Mouse (Mus musculus): ENCODE data around the gene Fem1a. TPM values are rescaled to one million over a fixed set of nuclear protein-coding genes. Genes with fewer than 3 reads are reported as not detected.

Fem1a gene
- total and polyA plus RNA-seq, 3 experiments, result 16.6 to 26.0 (median 17.5) TPM

- dilution Hi-C loops (cut with MboI; ENCODE audit: extremely low pct_ligation_motif_present, extremely low pct_unique_long_range_greater_than_20kb, low sequenced_read_pairs) (no loop called here), in situ Hi-C loops (cut with MboI; ENCODE audit: low pct_ligation_motif_present, low pct_unique_long_range_greater_than_20kb, low sequenced_read_pairs) (no loop called here)
- no peak for TF ChIP-seq MXI1 (IDR thresholded peaks at IDR 0.05; ENCODE audit: low read depth, low read length)
- no peak for TF ChIP-seq SIN3A (IDR thresholded peaks at IDR 0.05; ENCODE audit: low read length)
- TF ChIP-seq TCF12 (IDR thresholded peaks at IDR 0.05; ENCODE audit: low read depth, low read length), result no peak
- Histone ChIP-seq H3K36me3 (replicated peaks in 1 of 2; ENCODE audit: control insufficient read depth in 1 of 2, insufficient read depth in 1 of 2, low read length in 1 of 2) (peaks cover 0 to 5% of the 10 kb centered on the region in 2 experiments), H3K79me2 (replicated peaks; ENCODE audit: control insufficient read depth, extremely low read depth, insufficient read depth, poor library complexity, severe bottlenecking) (no peaks in the 10 kb centered on the region), H3K9me3 (replicated peaks; ENCODE audit: low read length) (no peaks in the 10 kb centered on the region), H3K27ac (ENCODE audit: insufficient read depth, low read depth) (no peak overlapping the region), H3K4me2 (ENCODE audit: insufficient read depth, low read depth, poor library complexity, severe bottlenecking) (peak overlapping the region; percentile 81; the same call in 1 of the 2 replicates), H3K27me3 (replicated peaks) (no peaks in the 10 kb centered on the region), H3K9ac (ENCODE audit: insufficient read depth, low read depth) (peak overlapping the region; percentile 77; the same call in 1 of the 2 replicates), H3K4me1 (ENCODE audit: control insufficient read depth in 1 of 2, insufficient read depth in 2 of 2) (peaks cover 24 to 59% of the 10 kb centered on the region in 2 experiments), H3K4me3 (replicated peaks in 1 of 3; ENCODE audit: low read depth in 2 of 3, low read length in 2 of 3, poor library complexity in 1 of 3) (no peak overlapping the region)
- no peak for DNase-seq (ENCODE audit: extremely low read depth)
Measured at GRCm38 (mm10) chr17:56291826-56292475, 35.3 kb downstream of the Fem1a start.

GRCm38 (mm10) chr17:56292531-56293222 is 36.1 kb downstream of the Fem1a start, which contains the start of gene Plin3:
Plin3 (minus strand) TSS chr17:56292873.
- in situ Hi-C loops (cut with MboI; ENCODE audit: low pct_ligation_motif_present, low pct_unique_long_range_greater_than_20kb, low sequenced_read_pairs), result no loop called here
- Histone ChIP-seq H3K27me3 (replicated peaks) (no peaks in the 10 kb centered on the region), H3K9me3 (replicated peaks; ENCODE audit: low read length) (no peaks in the 10 kb centered on the region), H3K36me3 (replicated peaks in 1 of 2; ENCODE audit: control insufficient read depth in 1 of 2, insufficient read depth in 1 of 2, low read length in 1 of 2) (peaks cover 0 to 2% of the 10 kb centered on the region in 2 experiments), H3K4me3 (replicated peaks in 1 of 3; ENCODE audit: low read depth in 2 of 3, low read length in 2 of 3, poor library complexity in 1 of 3) (no peak within 1 kb of the TSS), H3K4me1 (ENCODE audit: control insufficient read depth in 1 of 2, insufficient read depth in 2 of 2) (peaks cover 22 to 54% of the 10 kb centered on the region in 2 experiments), H3K27ac (ENCODE audit: insufficient read depth, low read depth) (no peak within 1 kb of the TSS), H3K4me2 (ENCODE audit: insufficient read depth, low read depth, poor library complexity, severe bottlenecking) (no peak within 1 kb of the TSS), H3K79me2 (replicated peaks; ENCODE audit: control insufficient read depth, extremely low read depth, insufficient read depth, poor library complexity, severe bottlenecking) (no peaks in the 10 kb centered on the region), H3K9ac (ENCODE audit: insufficient read depth, low read depth) (peak within 1 kb of the TSS; percentile 77; the same call in 1 of the 2 replicates)
- dilution Hi-C loops (cut with MboI; ENCODE audit: extremely low pct_ligation_motif_present, extremely low pct_unique_long_range_greater_than_20kb, low sequenced_read_pairs), result no loop called here
- no peak for DNase-seq (ENCODE audit: extremely low read depth)
- TF ChIP-seq EP300 (IDR thresholded peaks at IDR 0.05; ENCODE audit: low read length) (no peak), MEF2A (IDR thresholded peaks at IDR 0.05; ENCODE audit: borderline replicate concordance, low read depth, low read length) (no peak), CTCF (conservative IDR thresholded peaks at IDR 0.05 in 1 of 2, IDR thresholded peaks at IDR 0.05 in 1 of 2; ENCODE audit: low read depth in 2 of 2, low read length in 2 of 2) (no peak), ZNF384 (IDR thresholded peaks at IDR 0.05; ENCODE audit: low read depth, low read length) (no peak), ELF1 (IDR thresholded peaks at IDR 0.05; ENCODE audit: low read depth, low read length) (no peak), ZMIZ1 (IDR thresholded peaks at IDR 0.05; ENCODE audit: low read depth, low read length) (no peak), POLR2A (IDR thresholded peaks at IDR 0.05; ENCODE audit: low read depth, low read length) (no peak), MAZ (IDR thresholded peaks at IDR 0.05; ENCODE audit: low read depth, low read length) (no peak)

DNA sequence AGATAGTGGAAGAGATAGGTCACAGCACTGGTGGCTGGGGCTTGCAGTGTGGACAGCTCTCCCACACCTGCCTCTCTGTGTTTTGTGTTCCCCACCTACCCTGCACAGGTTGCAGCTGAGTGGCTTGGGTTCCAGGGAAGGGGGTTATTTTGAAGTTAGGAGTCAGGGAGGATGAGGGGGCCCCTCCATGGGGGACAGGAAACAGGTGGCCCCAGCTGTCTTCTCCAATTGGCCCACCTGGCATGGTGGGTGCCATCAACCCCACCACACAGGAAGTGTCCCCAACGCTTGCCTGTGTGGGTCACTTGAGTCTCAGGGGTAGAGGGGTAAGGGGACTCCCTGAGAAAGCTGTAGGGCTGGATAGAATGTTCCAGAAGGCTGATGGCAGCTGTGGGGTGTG is 36.7 kb downstream of the Fem1a start:
- Histone ChIP-seq H3K4me1 (ENCODE audit: control insufficient read depth in 1 of 2, insufficient read depth in 2 of 2) (peaks cover 16 to 48% of the 10 kb centered on the region in 2 experiments), H3K79me2 (replicated peaks; ENCODE audit: control insufficient read depth, extremely low read depth, insufficient read depth, poor library complexity, severe bottlenecking) (no peaks in the 10 kb centered on the region), H3K9ac (ENCODE audit: insufficient read depth, low read depth) (no peak overlapping the region), H3K36me3 (replicated peaks in 1 of 2; ENCODE audit: control insufficient read depth in 1 of 2, insufficient read depth in 1 of 2, low read length in 1 of 2) (no peaks in the 10 kb centered on the region), H3K9me3 (replicated peaks; ENCODE audit: low read length) (no peaks in the 10 kb centered on the region), H3K27me3 (replicated peaks) (no peaks in the 10 kb centered on the region), H3K4me3 (replicated peaks in 1 of 3; ENCODE audit: low read depth in 2 of 3, low read length in 2 of 3, poor library complexity in 1 of 3) (no peak overlapping the region), H3K27ac (ENCODE audit: insufficient read depth, low read depth) (no peak overlapping the region), H3K4me2 (ENCODE audit: insufficient read depth, low read depth, poor library complexity, severe bottlenecking) (no peak overlapping the region)
- in situ Hi-C loops (cut with MboI; ENCODE audit: low pct_ligation_motif_present, low pct_unique_long_range_greater_than_20kb, low sequenced_read_pairs) (no loop called here), dilution Hi-C loops (cut with MboI; ENCODE audit: extremely low pct_ligation_motif_present, extremely low pct_unique_long_range_greater_than_20kb, low sequenced_read_pairs) (no loop called here)
- DNase-seq (ENCODE audit: extremely low read depth), result no peak
- TF ChIP-seq MAX (IDR thresholded peaks at IDR 0.05; ENCODE audit: low read length) (no peak), RCOR1 (conservative IDR thresholded peaks at IDR 0.05; ENCODE audit: low read depth, low read length) (no peak), JUND (conservative IDR thresholded peaks at IDR 0.05; ENCODE audit: low read depth, low read length) (no peak), IRF4 (IDR thresholded peaks at IDR 0.05; ENCODE audit: low read depth, low read length) (no peak), SMC3 (IDR thresholded peaks at IDR 0.05; ENCODE audit: low read depth, low read length) (no peak), CTCF (conservative IDR thresholded peaks at IDR 0.05 in 1 of 2, IDR thresholded peaks at IDR 0.05 in 1 of 2; ENCODE audit: low read depth in 2 of 2, low read length in 2 of 2) (no peak), CHD1 (IDR thresholded peaks at IDR 0.05; ENCODE audit: low read depth, low read length) (no peak), BHLHE40 (IDR thresholded peaks at IDR 0.05; ENCODE audit: low read depth, low read length) (no peak), JUN (IDR thresholded peaks at IDR 0.05; ENCODE audit: insufficient read depth, low read depth, low read length) (no peak), UBTF (IDR thresholded peaks at IDR 0.05; ENCODE audit: low read depth, low read length) (no peak), MXI1 (IDR thresholded peaks at IDR 0.05; ENCODE audit: low read depth, low read length) (no peak), ELF1 (IDR thresholded peaks at IDR 0.05; ENCODE audit: low read depth, low read length) (no peak), USF2 (conservative IDR thresholded peaks at IDR 0.05; ENCODE audit: low read depth, low read length) (no peak), TCF12 (IDR thresholded peaks at IDR 0.05; ENCODE audit: low read depth, low read length) (no peak), ZC3H11A (IDR thresholded peaks at IDR 0.05; ENCODE audit: low read depth, low read length) (no peak), ZKSCAN1 (IDR thresholded peaks at IDR 0.05; ENCODE audit: borderline replicate concordance, low read depth, low read length) (no peak), NELFE (IDR thresholded peaks at IDR 0.05; ENCODE audit: low read depth, low read length) (no peak), ZMIZ1 (IDR thresholded peaks at IDR 0.05; ENCODE audit: low read depth, low read length) (no peak)
